Mouse (Mus musculus): ENCODE results near the gene Faah.

DNA sequence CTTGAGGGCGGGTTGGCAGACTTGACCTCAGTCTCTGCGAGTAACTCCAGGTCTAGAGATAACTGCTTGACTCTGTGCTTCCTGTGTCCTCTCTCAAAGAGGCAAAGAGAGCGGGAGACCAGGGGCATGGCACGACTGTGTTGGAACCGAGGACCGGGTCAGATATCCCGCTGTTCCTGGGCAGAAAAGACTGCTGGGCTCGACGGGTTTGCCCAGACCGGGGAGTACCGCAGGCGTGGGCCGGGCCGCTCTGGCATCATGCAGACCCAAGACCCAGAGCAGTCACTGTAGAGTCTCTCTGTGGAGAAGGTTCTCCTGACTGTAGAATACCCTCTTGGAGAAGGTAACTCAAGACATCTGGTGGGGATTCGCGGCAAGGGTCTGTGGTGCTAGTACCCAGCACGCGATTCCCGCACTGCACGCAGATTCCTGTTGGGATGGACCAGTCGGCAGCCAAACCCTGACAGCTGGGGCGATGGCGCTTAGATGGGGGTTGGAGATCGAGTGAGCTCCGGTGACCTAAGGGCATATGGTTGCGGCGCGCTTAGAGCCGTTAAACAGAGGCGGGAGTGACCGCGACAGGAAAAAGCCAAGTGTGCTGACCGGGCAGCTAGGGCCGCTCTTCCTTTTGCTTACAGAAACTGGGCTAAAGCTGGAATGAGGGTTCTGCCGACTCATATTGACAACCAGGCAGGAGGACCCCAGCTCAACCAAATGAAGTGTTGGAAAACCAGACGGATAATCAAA is 81.7 kb downstream of the Faah start:
- no peak for TF ChIP-seq POLR2A (IDR thresholded peaks at IDR 0.05; ENCODE audit: borderline replicate concordance, low read depth, low read length)
- no peak for TF ChIP-seq CTCF (IDR thresholded peaks at IDR 0.05; ENCODE audit: low read depth, low read length)

Measured in bone marrow macrophage, adult 2 months (primary cell).